Mouse (Mus musculus): ENCODE data around the gene Gpsm2. TPM values are rescaled to one million over a fixed set of nuclear protein-coding genes. Genes with fewer than 3 reads are reported as not detected.
A peak's percentile ranks its signal among the peaks of the same experiment; 100 is the strongest.

The Gpsm2 gene
- total and polyA plus RNA-seq, 3 experiments, result 9.7 to 11.2 (median 10.4) TPM

GRCm38 (mm10) chr3:108694321-108694720, 27.8 kb downstream of the Gpsm2 start:
- Histone ChIP-seq H3K79me2 (replicated peaks; ENCODE audit: control insufficient read depth, extremely low read depth, insufficient read depth, poor library complexity, severe bottlenecking) (no peaks in the 10 kb centered on the region), H3K27ac (ENCODE audit: insufficient read depth, low read depth) (no peak overlapping the region), H3K36me3 (replicated peaks in 1 of 2; ENCODE audit: control insufficient read depth in 1 of 2, insufficient read depth in 1 of 2, low read length in 1 of 2) (peaks cover 11 to 30% of the 10 kb centered on the region in 2 experiments), H3K9me3 (replicated peaks; ENCODE audit: low read length) (peaks cover 5% of the 10 kb centered on the region), H3K9ac (ENCODE audit: insufficient read depth, low read depth) (no peak overlapping the region), H3K4me2 (ENCODE audit: insufficient read depth, low read depth, poor library complexity, severe bottlenecking) (no peak overlapping the region), H3K4me1 (ENCODE audit: control insufficient read depth in 1 of 2, insufficient read depth in 2 of 2) (peaks cover 0 to 9% of the 10 kb centered on the region in 2 experiments; a peak in 1 of 4 replicates), H3K4me3 (replicated peaks in 1 of 3; ENCODE audit: low read depth in 2 of 3, low read length in 2 of 3, poor library complexity in 1 of 3) (no peak overlapping the region), H3K27me3 (replicated peaks) (no peaks in the 10 kb centered on the region)
- no peak for DNase-seq (ENCODE audit: extremely low read depth)
- in situ Hi-C loops (cut with MboI; ENCODE audit: low pct_ligation_motif_present, low pct_unique_long_range_greater_than_20kb, low sequenced_read_pairs), result no loop called here
- dilution Hi-C loops (cut with MboI; ENCODE audit: extremely low pct_ligation_motif_present, extremely low pct_unique_long_range_greater_than_20kb, low sequenced_read_pairs), result no loop called here
- no peak for TF ChIP-seq MEF2A (IDR thresholded peaks at IDR 0.05; ENCODE audit: borderline replicate concordance, low read depth, low read length)
- TF ChIP-seq RCOR1 (conservative IDR thresholded peaks at IDR 0.05; ENCODE audit: low read depth, low read length), result no peak
- no peak for TF ChIP-seq E2F4 (IDR thresholded peaks at IDR 0.05; ENCODE audit: insufficient replicate concordance, low read depth, low read length)
- no peak for TF ChIP-seq ZNF384 (IDR thresholded peaks at IDR 0.05; ENCODE audit: low read depth, low read length)
- TF ChIP-seq USF2 (conservative IDR thresholded peaks at IDR 0.05; ENCODE audit: low read depth, low read length), result no peak
- TF ChIP-seq BHLHE40 (IDR thresholded peaks at IDR 0.05; ENCODE audit: low read depth, low read length), result no peak
- no peak for TF ChIP-seq ZKSCAN1 (IDR thresholded peaks at IDR 0.05; ENCODE audit: borderline replicate concordance, low read depth, low read length)
- TF ChIP-seq KAT2A (IDR thresholded peaks at IDR 0.05; ENCODE audit: insufficient replicate concordance, low read length), result no peak

- Histone ChIP-seq H3K36me3 (replicated peaks in 1 of 2; ENCODE audit: control insufficient read depth in 1 of 2, insufficient read depth in 1 of 2, low read length in 1 of 2) (peaks cover 8 to 34% of the 10 kb centered on the region in 2 experiments), H3K27ac (ENCODE audit: insufficient read depth, low read depth) (no peak overlapping the region), H3K4me1 (ENCODE audit: control insufficient read depth in 1 of 2, insufficient read depth in 2 of 2) (peaks cover 3 to 9% of the 10 kb centered on the region in 2 experiments; a peak in 2 of 4 replicates), H3K9me3 (replicated peaks; ENCODE audit: low read length) (peaks cover 5% of the 10 kb centered on the region), H3K4me3 (replicated peaks in 1 of 3; ENCODE audit: low read depth in 2 of 3, low read length in 2 of 3, poor library complexity in 1 of 3) (no peak overlapping the region), H3K79me2 (replicated peaks; ENCODE audit: control insufficient read depth, extremely low read depth, insufficient read depth, poor library complexity, severe bottlenecking) (no peaks in the 10 kb centered on the region), H3K27me3 (replicated peaks) (no peaks in the 10 kb centered on the region), H3K4me2 (ENCODE audit: insufficient read depth, low read depth, poor library complexity, severe bottlenecking) (no peak overlapping the region), H3K9ac (ENCODE audit: insufficient read depth, low read depth) (no peak overlapping the region)
- peak; percentile 28; the same call in 1 of the 2 replicates for TF ChIP-seq EP300 (IDR thresholded peaks at IDR 0.05; ENCODE audit: low read length)
- TF ChIP-seq TCF12 (IDR thresholded peaks at IDR 0.05; ENCODE audit: low read depth, low read length), result no peak
- in situ Hi-C loops (cut with MboI; ENCODE audit: low pct_ligation_motif_present, low pct_unique_long_range_greater_than_20kb, low sequenced_read_pairs) (no loop called here), dilution Hi-C loops (cut with MboI; ENCODE audit: extremely low pct_ligation_motif_present, extremely low pct_unique_long_range_greater_than_20kb, low sequenced_read_pairs) (no loop called here)
- peak; percentile 24 for DNase-seq (ENCODE audit: extremely low read depth)
Measured at GRCm38 (mm10) chr3:108689979-108690378, 32.1 kb downstream of the Gpsm2 start.

DNA sequence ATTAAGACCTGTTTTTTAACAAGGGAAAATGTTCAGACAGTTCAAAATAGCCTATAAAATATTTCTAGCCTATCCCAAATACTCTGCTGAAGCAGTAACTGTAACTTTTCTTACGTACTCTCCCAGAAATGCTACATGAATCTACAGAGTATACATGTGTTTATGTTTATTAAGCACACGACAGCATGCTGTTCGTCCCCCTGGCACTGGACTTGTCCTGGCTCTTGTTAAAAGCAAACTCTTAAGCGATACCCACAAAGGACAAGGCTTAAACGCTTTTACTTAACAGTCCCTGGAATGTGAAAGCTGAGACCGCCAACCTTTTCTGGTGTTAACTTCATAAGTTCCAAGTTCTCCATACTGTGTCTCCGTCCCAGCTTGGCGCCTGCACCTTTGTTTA, 32.7 kb downstream of the Gpsm2 start:
- H3K9me3 ChIP-seq (replicated peaks; ENCODE audit: low read length), result peaks cover 5% of the 10 kb centered on the region
- no peaks in the 10 kb centered on the region for H3K79me2 ChIP-seq (replicated peaks; ENCODE audit: control insufficient read depth, extremely low read depth, insufficient read depth, poor library complexity, severe bottlenecking)
- no peaks in the 10 kb centered on the region for H3K27me3 ChIP-seq (replicated peaks)
- H3K36me3 ChIP-seq (replicated peaks in 1 of 2; ENCODE audit: control insufficient read depth in 1 of 2, insufficient read depth in 1 of 2, low read length in 1 of 2), result peaks cover 8 to 32% of the 10 kb centered on the region in 2 experiments
- H3K27ac ChIP-seq (ENCODE audit: insufficient read depth, low read depth), result no peak overlapping the region
- H3K4me2 ChIP-seq (ENCODE audit: insufficient read depth, low read depth, poor library complexity, severe bottlenecking), result no peak overlapping the region
- TF ChIP-seq MXI1 (IDR thresholded peaks at IDR 0.05; ENCODE audit: low read depth, low read length) (no peak), MYC (IDR thresholded peaks at IDR 0.05; ENCODE audit: low read depth, low read length) (no peak), CHD1 (IDR thresholded peaks at IDR 0.05; ENCODE audit: low read depth, low read length) (no peak), JUN (IDR thresholded peaks at IDR 0.05; ENCODE audit: insufficient read depth, low read depth, low read length) (no peak), IRF4 (IDR thresholded peaks at IDR 0.05; ENCODE audit: low read depth, low read length) (no peak), MAZ (IDR thresholded peaks at IDR 0.05; ENCODE audit: low read depth, low read length) (no peak), MAX (IDR thresholded peaks at IDR 0.05; ENCODE audit: low read length) (no peak), EP300 (IDR thresholded peaks at IDR 0.05; ENCODE audit: low read length) (no peak), USF1 (IDR thresholded peaks at IDR 0.05; ENCODE audit: low read depth, low read length) (no peak), E2F4 (IDR thresholded peaks at IDR 0.05; ENCODE audit: insufficient replicate concordance, low read depth, low read length) (no peak), KAT2A (IDR thresholded peaks at IDR 0.05; ENCODE audit: insufficient replicate concordance, low read length) (no peak), SIN3A (IDR thresholded peaks at IDR 0.05; ENCODE audit: low read length) (no peak), JUND (conservative IDR thresholded peaks at IDR 0.05; ENCODE audit: low read depth, low read length) (no peak)
- no peak for DNase-seq (ENCODE audit: extremely low read depth)
- dilution Hi-C loops (cut with MboI; ENCODE audit: extremely low pct_ligation_motif_present, extremely low pct_unique_long_range_greater_than_20kb, low sequenced_read_pairs), result no loop called here
- no peak overlapping the region for H3K9ac ChIP-seq (ENCODE audit: insufficient read depth, low read depth)
- no peak overlapping the region for H3K4me3 ChIP-seq (replicated peaks in 1 of 3; ENCODE audit: low read depth in 2 of 3, low read length in 2 of 3, poor library complexity in 1 of 3)
- in situ Hi-C loops (cut with MboI; ENCODE audit: low pct_ligation_motif_present, low pct_unique_long_range_greater_than_20kb, low sequenced_read_pairs), result no loop called here
- peaks cover 3 to 9% of the 10 kb centered on the region in 2 experiments; a peak in 2 of 4 replicates for H3K4me1 ChIP-seq (ENCODE audit: control insufficient read depth in 1 of 2, insufficient read depth in 2 of 2)
